Mouse (Mus musculus) layer of hippocampus, adult 11-12 months (tissue): Measurements from ENCODE around the gene Rab8b.

Experiments
- DNase-seq: peaks from one replicate; pipeline ENCODE4 v3.0.0; 2022; ENCODE audit warnings: low spot score

Gene Rab8b

GRCm38 (mm10) chr9:66919382-66919971 lies at the start of gene Rab8b:
Rab8b (minus strand) TSS chr9:66919687.
- peak; percentile 97 for DNase-seq

- DNase-seq = no peak
Observed at GRCm38 (mm10) chr9:66967492-66967891, 48.0 kb upstream of the Rab8b start.

- DNase-seq = no peak
Observed at GRCm38 (mm10) chr9:66961478-66961877, 42.0 kb upstream of the Rab8b start.

- DNase-seq = no peak
Observed at GRCm38 (mm10) chr9:66957451-66957850, 38.0 kb upstream of the Rab8b start.

GRCm38 (mm10) chr9:66952886-66953285 lies 33.4 kb upstream of the Rab8b start:
- DNase-seq = no peak

GRCm38 (mm10) chr9:66952321-66952720 lies 32.8 kb upstream of the Rab8b start:
- DNase-seq = no peak

GRCm38 (mm10) chr9:66948536-66948935 lies 29.0 kb upstream of the Rab8b start:
- DNase-seq = no peak

GRCm38 (mm10) chr9:66945647-66946641 lies 26.5 kb upstream of the Rab8b start, which contains the start of gene Rps27l:
Rps27l (plus strand) TSS chr9:66946086.
- peak; percentile 93 for DNase-seq

- no peak for DNase-seq
Observed at GRCm38 (mm10) chr9:66945161-66945560, 25.7 kb upstream of the Rab8b start.

- DNase-seq = peak; percentile 66
Observed at GRCm38 (mm10) chr9:66938836-66939235, 19.3 kb upstream of the Rab8b start.

- DNase-seq = no peak
Observed at GRCm38 (mm10) chr9:66937507-66937906, 18.0 kb upstream of the Rab8b start.

GRCm38 (mm10) chr9:66933869-66934808 lies 14.7 kb upstream of the Rab8b start:
- DNase-seq = no peak

- DNase-seq = no peak
Observed at GRCm38 (mm10) chr9:66930351-66930750, 10.9 kb upstream of the Rab8b start.

GRCm38 (mm10) chr9:66927696-66928402 lies 8.4 kb upstream of the Rab8b start:
- DNase-seq = peak; percentile 62

GRCm38 (mm10) chr9:66925853-66926252 lies 6.4 kb upstream of the Rab8b start:
- no peak for DNase-seq

- no peak for DNase-seq
Observed at GRCm38 (mm10) chr9:66922076-66922475, 2.6 kb upstream of the Rab8b start.

- DNase-seq = no peak
Observed at GRCm38 (mm10) chr9:66920488-66921279, 1.2 kb upstream of the Rab8b start.

GRCm38 (mm10) chr9:66919981-66920380 lies 494 bp upstream of the Rab8b start:
- DNase-seq = no peak

GRCm38 (mm10) chr9:66918672-66919330 lies 686 bp downstream of the Rab8b start:
- peak; percentile 36 for DNase-seq

- DNase-seq = no peak
Observed at GRCm38 (mm10) chr9:66917892-66918255, 1.6 kb downstream of the Rab8b start.
